Mouse (Mus musculus) forelimb bud, embryonic 11.5 days (tissue): Measurements from ENCODE around the gene Ctla4.

Source experiments
- DNase-seq: peaks from one replicate; pipeline ENCODE4 v3.0.0-alpha.2; 2012; ENCODE audit warnings: low read depth, low spot score

Gene Ctla4

DNA sequence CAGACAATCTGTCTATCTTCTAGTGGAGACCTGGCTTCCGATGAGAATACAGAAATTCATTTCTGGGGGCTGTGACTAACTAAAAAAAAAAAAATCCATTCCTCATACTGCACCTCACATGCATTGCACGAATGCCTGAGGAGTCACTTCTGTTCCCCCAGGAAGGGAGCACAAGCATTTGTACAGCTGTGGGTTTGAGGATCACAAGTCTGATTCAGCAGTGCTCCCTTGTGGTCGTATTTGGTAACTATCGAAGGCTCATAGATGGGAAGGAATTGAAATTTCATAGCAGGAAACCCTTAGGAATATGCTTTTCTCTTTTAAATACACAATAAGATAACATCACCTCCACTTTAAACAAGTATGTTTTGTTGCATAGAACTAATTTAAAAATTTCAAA, 74.3 kb downstream of the Ctla4 start:
- peak; percentile 62 for DNase-seq

DNA sequence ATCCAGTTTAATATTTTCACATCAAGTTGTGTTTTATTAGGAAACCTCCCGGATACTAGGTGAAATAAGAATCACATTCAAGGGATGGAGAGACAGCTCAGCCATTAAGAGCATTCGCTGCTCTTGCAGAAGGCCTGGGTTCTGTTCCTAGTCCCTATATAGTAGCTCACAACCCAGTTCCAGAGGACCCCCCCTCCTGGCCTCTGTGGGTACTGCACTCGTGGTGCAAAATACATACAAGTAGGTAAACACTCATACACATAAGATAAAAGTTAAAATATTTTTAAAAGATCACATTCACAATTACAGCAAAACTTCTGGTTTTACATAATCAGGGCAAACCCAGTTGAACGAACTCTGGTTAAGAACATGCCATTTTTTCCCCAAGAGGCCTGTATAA, 75.3 kb downstream of the Ctla4 start:
- no peak for DNase-seq
